Mouse (Mus musculus) heart, adult 9 months (tissue): ENCODE measurements around the gene Map3k4.
"Not testable (repeated sequence)": the region's sequence is repeated elsewhere in the genome, so short reads cannot be mapped to it uniquely, and the experiment has no call there.

Source experiments
- DNase-seq, 2 experiments: peaks; one replicate each; pipeline ENCODE4 v3.0.0; 2022; ENCODE audit warnings: low spot score in 2 of 2

Map3k4 gene

GRCm38 (mm10) chr17:12307251-12308135, 11.1 kb downstream of the Map3k4 start:
- DNase-seq = no peak

GRCm38 (mm10) chr17:12304658-12305057, 13.9 kb downstream of the Map3k4 start:
- DNase-seq = no peak

GRCm38 (mm10) chr17:12300896-12301706, 17.5 kb downstream of the Map3k4 start:
- DNase-seq = no peak

GRCm38 (mm10) chr17:12300127-12300675, 18.4 kb downstream of the Map3k4 start:
- DNase-seq = no peak

- DNase-seq = no peak
Measured at GRCm38 (mm10) chr17:12299371-12299770, 19.2 kb downstream of the Map3k4 start.

- no peak for DNase-seq
Measured at GRCm38 (mm10) chr17:12297978-12298377, 20.6 kb downstream of the Map3k4 start.

GRCm38 (mm10) chr17:12297292-12297691, 21.3 kb downstream of the Map3k4 start:
- no peak for DNase-seq

- not testable (repeated sequence) for DNase-seq
Measured at GRCm38 (mm10) chr17:12295926-12296325, 22.7 kb downstream of the Map3k4 start.

- no peak for DNase-seq
Measured at GRCm38 (mm10) chr17:12294424-12294823, 24.2 kb downstream of the Map3k4 start.

GRCm38 (mm10) chr17:12293571-12293970, 25.0 kb downstream of the Map3k4 start:
- DNase-seq = no peak

GRCm38 (mm10) chr17:12292877-12293276, 25.7 kb downstream of the Map3k4 start:
- peak; percentile 44 to 56 for DNase-seq

GRCm38 (mm10) chr17:12292356-12292755, 26.2 kb downstream of the Map3k4 start:
- DNase-seq = no peak

GRCm38 (mm10) chr17:12291151-12291550, 27.4 kb downstream of the Map3k4 start:
- no peak for DNase-seq

GRCm38 (mm10) chr17:12290735-12291134, 27.9 kb downstream of the Map3k4 start:
- peak; percentile 66 to 72 for DNase-seq

GRCm38 (mm10) chr17:12289836-12290235, 28.8 kb downstream of the Map3k4 start:
- not testable (repeated sequence) for DNase-seq

GRCm38 (mm10) chr17:12288871-12289270, 29.7 kb downstream of the Map3k4 start:
- no peak for DNase-seq

- DNase-seq = no peak
Measured at GRCm38 (mm10) chr17:12279810-12280209, 38.8 kb downstream of the Map3k4 start.

- DNase-seq = no peak
Measured at GRCm38 (mm10) chr17:12278073-12278472, 40.5 kb downstream of the Map3k4 start.

GRCm38 (mm10) chr17:12277297-12277696, 41.3 kb downstream of the Map3k4 start:
- DNase-seq = no peak

GRCm38 (mm10) chr17:12276496-12277200, 41.9 kb downstream of the Map3k4 start:
- DNase-seq = no peak

GRCm38 (mm10) chr17:12275756-12276155, 42.8 kb downstream of the Map3k4 start:
- no peak for DNase-seq

- DNase-seq = no peak
Measured at GRCm38 (mm10) chr17:12273032-12273431, 45.6 kb downstream of the Map3k4 start.
